Mouse (Mus musculus): ENCODE results near the gene Abcf2. TPM values are rescaled to one million over a fixed set of nuclear protein-coding genes. Genes with fewer than 3 reads are reported as not detected.

The Abcf2 gene
- polyA plus RNA-seq, 1 experiment = 194 TPM

GRCm38 (mm10) chr5:24620116-24620515, 42.8 kb upstream of the Abcf2 start:
- no peak for TF ChIP-seq POLR2A (IDR thresholded peaks at IDR 0.05; ENCODE audit: control insufficient read depth, low read depth, low read length)
- no peak for TF ChIP-seq CTCF (IDR thresholded peaks at IDR 0.05; ENCODE audit: control insufficient read depth, insufficient read depth, insufficient replicate concordance, low read depth, low read length)
- H3K36me3 ChIP-seq (ENCODE audit: control insufficient read depth, insufficient read depth, low read length) = no peaks in the 10 kb centered on the region
- H3K4me1 ChIP-seq (ENCODE audit: control insufficient read depth, insufficient read depth, low read length) = peaks cover 8% of the 10 kb centered on the region
- no peak overlapping the region for H3K4me3 ChIP-seq (ENCODE audit: control insufficient read depth, low read depth, low read length)
- no peaks in the 10 kb centered on the region for H3K27me3 ChIP-seq (ENCODE audit: control insufficient read depth, insufficient read depth, low read length)
- H3K27ac ChIP-seq (ENCODE audit: control insufficient read depth, insufficient read depth, low read depth, low read length) = peak overlapping the region; percentile 59; the same call in 1 of the 2 replicates

- H3K4me1 ChIP-seq (ENCODE audit: control insufficient read depth, insufficient read depth, low read length) = peaks cover under 1% of the 10 kb centered on the region
- no peaks in the 10 kb centered on the region for H3K36me3 ChIP-seq (ENCODE audit: control insufficient read depth, insufficient read depth, low read length)
- no peaks in the 10 kb centered on the region for H3K27me3 ChIP-seq (ENCODE audit: control insufficient read depth, insufficient read depth, low read length)
- H3K4me3 ChIP-seq (ENCODE audit: control insufficient read depth, low read depth, low read length) = no peak overlapping the region
- H3K27ac ChIP-seq (ENCODE audit: control insufficient read depth, insufficient read depth, low read depth, low read length) = no peak overlapping the region
- TF ChIP-seq POLR2A (IDR thresholded peaks at IDR 0.05; ENCODE audit: control insufficient read depth, low read depth, low read length) = no peak
- TF ChIP-seq CTCF (IDR thresholded peaks at IDR 0.05; ENCODE audit: control insufficient read depth, insufficient read depth, insufficient replicate concordance, low read depth, low read length) = no peak
These were observed 41.7 kb upstream of the Abcf2 start for GRCm38 (mm10) chr5:24618921-24619320.

GRCm38 (mm10) chr5:24615097-24615496, 37.8 kb upstream of the Abcf2 start:
- no peak overlapping the region for H3K4me3 ChIP-seq (ENCODE audit: control insufficient read depth, low read depth, low read length)
- TF ChIP-seq POLR2A (IDR thresholded peaks at IDR 0.05; ENCODE audit: control insufficient read depth, low read depth, low read length) (no peak), CTCF (IDR thresholded peaks at IDR 0.05; ENCODE audit: control insufficient read depth, insufficient read depth, insufficient replicate concordance, low read depth, low read length) (no peak)
- H3K27ac ChIP-seq (ENCODE audit: control insufficient read depth, insufficient read depth, low read depth, low read length) = no peak overlapping the region
- H3K4me1 ChIP-seq (ENCODE audit: control insufficient read depth, insufficient read depth, low read length) = no peaks in the 10 kb centered on the region
- no peaks in the 10 kb centered on the region for H3K36me3 ChIP-seq (ENCODE audit: control insufficient read depth, insufficient read depth, low read length)
- no peaks in the 10 kb centered on the region for H3K27me3 ChIP-seq (ENCODE audit: control insufficient read depth, insufficient read depth, low read length)

GRCm38 (mm10) chr5:24612302-24612649, 35.0 kb upstream of the Abcf2 start:
- H3K4me3 ChIP-seq (ENCODE audit: control insufficient read depth, low read depth, low read length) = no peak overlapping the region
- H3K4me1 ChIP-seq (ENCODE audit: control insufficient read depth, insufficient read depth, low read length) = no peaks in the 10 kb centered on the region
- H3K27me3 ChIP-seq (ENCODE audit: control insufficient read depth, insufficient read depth, low read length) = no peaks in the 10 kb centered on the region
- H3K27ac ChIP-seq (ENCODE audit: control insufficient read depth, insufficient read depth, low read depth, low read length) = no peak overlapping the region
- no peaks in the 10 kb centered on the region for H3K36me3 ChIP-seq (ENCODE audit: control insufficient read depth, insufficient read depth, low read length)
- no peak for TF ChIP-seq POLR2A (IDR thresholded peaks at IDR 0.05; ENCODE audit: control insufficient read depth, low read depth, low read length)
- no peak for TF ChIP-seq CTCF (IDR thresholded peaks at IDR 0.05; ENCODE audit: control insufficient read depth, insufficient read depth, insufficient replicate concordance, low read depth, low read length)

- Histone ChIP-seq H3K4me1 (ENCODE audit: control insufficient read depth, insufficient read depth, low read length) (no peaks in the 10 kb centered on the region), H3K27ac (ENCODE audit: control insufficient read depth, insufficient read depth, low read depth, low read length) (no peak overlapping the region), H3K4me3 (ENCODE audit: control insufficient read depth, low read depth, low read length) (no peak overlapping the region), H3K27me3 (ENCODE audit: control insufficient read depth, insufficient read depth, low read length) (no peaks in the 10 kb centered on the region), H3K36me3 (ENCODE audit: control insufficient read depth, insufficient read depth, low read length) (no peaks in the 10 kb centered on the region)
- TF ChIP-seq CTCF (IDR thresholded peaks at IDR 0.05; ENCODE audit: control insufficient read depth, insufficient read depth, insufficient replicate concordance, low read depth, low read length) (no peak), POLR2A (IDR thresholded peaks at IDR 0.05; ENCODE audit: control insufficient read depth, low read depth, low read length) (no peak)
These were observed 34.4 kb upstream of the Abcf2 start for GRCm38 (mm10) chr5:24611366-24612301.

GRCm38 (mm10) chr5:24609388-24609787, 32.1 kb upstream of the Abcf2 start:
- no peaks in the 10 kb centered on the region for H3K27me3 ChIP-seq (ENCODE audit: control insufficient read depth, insufficient read depth, low read length)
- no peak overlapping the region for H3K4me3 ChIP-seq (ENCODE audit: control insufficient read depth, low read depth, low read length)
- H3K36me3 ChIP-seq (ENCODE audit: control insufficient read depth, insufficient read depth, low read length) = no peaks in the 10 kb centered on the region
- H3K4me1 ChIP-seq (ENCODE audit: control insufficient read depth, insufficient read depth, low read length) = peaks cover 4% of the 10 kb centered on the region
- TF ChIP-seq CTCF (IDR thresholded peaks at IDR 0.05; ENCODE audit: control insufficient read depth, insufficient read depth, insufficient replicate concordance, low read depth, low read length) = no peak
- TF ChIP-seq POLR2A (IDR thresholded peaks at IDR 0.05; ENCODE audit: control insufficient read depth, low read depth, low read length) = no peak
- no peak overlapping the region for H3K27ac ChIP-seq (ENCODE audit: control insufficient read depth, insufficient read depth, low read depth, low read length)

- Histone ChIP-seq H3K4me3 (ENCODE audit: control insufficient read depth, low read depth, low read length) (no peak overlapping the region), H3K4me1 (ENCODE audit: control insufficient read depth, insufficient read depth, low read length) (peaks cover 21% of the 10 kb centered on the region), H3K36me3 (ENCODE audit: control insufficient read depth, insufficient read depth, low read length) (no peaks in the 10 kb centered on the region), H3K27ac (ENCODE audit: control insufficient read depth, insufficient read depth, low read depth, low read length) (no peak overlapping the region; the same call in 1 of the 2 replicates), H3K27me3 (ENCODE audit: control insufficient read depth, insufficient read depth, low read length) (no peaks in the 10 kb centered on the region)
- TF ChIP-seq CTCF (IDR thresholded peaks at IDR 0.05; ENCODE audit: control insufficient read depth, insufficient read depth, insufficient replicate concordance, low read depth, low read length) (no peak), POLR2A (IDR thresholded peaks at IDR 0.05; ENCODE audit: control insufficient read depth, low read depth, low read length) (no peak)
These were observed 28.9 kb upstream of the Abcf2 start for GRCm38 (mm10) chr5:24605980-24606665.

All from testis, adult 2 months (tissue).